Mouse (Mus musculus) megakaryocyte progenitor cell, adult 5-6 weeks (primary cell): ENCODE data around the gene Gm20662. TPM values are rescaled to one million over a fixed set of nuclear protein-coding genes. Genes with fewer than 3 reads are reported as not detected.

Experiments
- ATAC-seq: replicated peaks from 2 replicates; pipeline ENCODE4 v1.8.0; 2016; ENCODE audit warnings: mild to moderate bottlenecking, moderate TSS enrichment, inconsistent platforms; ENCODE audit not compliant: poor library complexity
- total RNA-seq, 2 experiments: library from RNA; stranded (forward) in 1 of 2; stranded (reverse) in 1 of 2; fragments of 157-497, 149-512 nt in 1 of 2; fragments of 200-1000 nt in 1 of 2; gene quantifications; 2 replicates each; pipeline versions ENCODE4 v1.2.3 to v1.2.4; 2015 to 2017

Gene Gm20662
- not detected in 2 replicates for total RNA-seq (2015)
- total RNA-seq (2017): 1.9 TPM in 1 of 2 replicates, not detected in the other

GRCm38 (mm10) chr9:107996049-107996448 is at the start of gene Gm20662:
TSS of gene Gm20662 (plus strand) at chr9:107996349.
- no peak for ATAC-seq

GRCm38 (mm10) chr9:107947241-107948194 is 48.6 kb upstream of the Gm20662 start:
- ATAC-seq: peak; percentile 54

- no peak for ATAC-seq
These were observed 46.8 kb upstream of the Gm20662 start for GRCm38 (mm10) chr9:107949184-107949921.

GRCm38 (mm10) chr9:107949922-107950235 is 46.3 kb upstream of the Gm20662 start, which contains the start of gene Traip:
TSS of gene Traip (plus strand) at chr9:107950136.
- ATAC-seq: no peak

GRCm38 (mm10) chr9:107950460-107951355 is 45.4 kb upstream of the Gm20662 start:
- ATAC-seq: peak; percentile 89

GRCm38 (mm10) chr9:107955613-107956289 is 40.4 kb upstream of the Gm20662 start:
- no peak for ATAC-seq

- no peak for ATAC-seq
These were observed 39.0 kb upstream of the Gm20662 start for GRCm38 (mm10) chr9:107957141-107957540.

- ATAC-seq: no peak
These were observed 36.3 kb upstream of the Gm20662 start for GRCm38 (mm10) chr9:107959896-107960295.

GRCm38 (mm10) chr9:107960928-107961327 is 35.2 kb upstream of the Gm20662 start:
- 0 out of 2 replicates have a peak, but pooled peaks have one; percentile 35 for ATAC-seq

GRCm38 (mm10) chr9:107961351-107961762 is 34.8 kb upstream of the Gm20662 start:
- no peak for ATAC-seq

GRCm38 (mm10) chr9:107961881-107962280 is 34.3 kb upstream of the Gm20662 start:
- 0 out of 2 replicates have a peak, but pooled peaks have one; percentile 23 for ATAC-seq

GRCm38 (mm10) chr9:107962916-107963315 is 33.2 kb upstream of the Gm20662 start:
- ATAC-seq: no peak

- ATAC-seq: peak; percentile 80
These were observed 32.4 kb upstream of the Gm20662 start for GRCm38 (mm10) chr9:107963700-107964099.

GRCm38 (mm10) chr9:107964681-107965080 is 31.5 kb upstream of the Gm20662 start:
- ATAC-seq: no peak

- ATAC-seq: no peak
These were observed 29.5 kb upstream of the Gm20662 start for GRCm38 (mm10) chr9:107966676-107967075.

GRCm38 (mm10) chr9:107967437-107967836 is 28.7 kb upstream of the Gm20662 start:
- no peak for ATAC-seq

GRCm38 (mm10) chr9:107968531-107968930 is 27.6 kb upstream of the Gm20662 start:
- no peak for ATAC-seq

- no peak for ATAC-seq
These were observed 25.8 kb upstream of the Gm20662 start for GRCm38 (mm10) chr9:107970311-107970710.

- ATAC-seq: peak; percentile 71
These were observed 24.2 kb upstream of the Gm20662 start for GRCm38 (mm10) chr9:107971690-107972541.
